Mouse (Mus musculus) layer of hippocampus, postnatal 10 days (tissue): Measurements from ENCODE around the gene Irf6. TPM values are rescaled to one million over a fixed set of nuclear protein-coding genes. Genes with fewer than 3 reads are reported as not detected.
A peak's percentile ranks its signal among the peaks of the same experiment; 100 is the strongest.

Experiments used
- DNase-seq, 2 experiments: peaks; one replicate each; pipeline ENCODE4 v3.0.0; 2021; ENCODE audit warnings: low spot score in 2 of 2
- total RNA-seq, 2 experiments: library from RNA; stranded (reverse); gene quantifications; 2 replicates each; pipeline ENCODE4 v1.2.3; 2021

Irf6 gene
- total RNA-seq, 2 experiments from 2014 or later: 1.0 TPM

DNA sequence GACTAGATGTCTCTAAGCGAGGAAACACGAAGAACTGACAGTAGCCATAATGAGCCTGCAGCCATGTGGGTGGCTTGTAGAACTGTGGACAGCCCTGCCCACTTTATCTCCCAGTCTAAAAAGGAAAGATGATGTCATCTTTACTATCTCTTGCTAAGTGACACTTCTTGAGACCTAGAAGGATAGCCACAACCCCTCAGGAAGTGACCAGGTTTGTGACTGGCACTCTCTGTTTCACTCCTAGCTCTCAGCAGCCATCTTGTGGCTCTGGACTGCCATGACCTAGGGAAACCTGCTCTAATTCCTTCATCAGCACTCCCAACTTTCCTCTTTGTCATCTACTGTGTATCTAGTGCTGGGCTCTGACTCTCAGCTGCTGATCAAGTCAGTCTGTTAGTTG is 45.4 kb downstream of the Irf6 start:
- DNase-seq: no peak

DNA sequence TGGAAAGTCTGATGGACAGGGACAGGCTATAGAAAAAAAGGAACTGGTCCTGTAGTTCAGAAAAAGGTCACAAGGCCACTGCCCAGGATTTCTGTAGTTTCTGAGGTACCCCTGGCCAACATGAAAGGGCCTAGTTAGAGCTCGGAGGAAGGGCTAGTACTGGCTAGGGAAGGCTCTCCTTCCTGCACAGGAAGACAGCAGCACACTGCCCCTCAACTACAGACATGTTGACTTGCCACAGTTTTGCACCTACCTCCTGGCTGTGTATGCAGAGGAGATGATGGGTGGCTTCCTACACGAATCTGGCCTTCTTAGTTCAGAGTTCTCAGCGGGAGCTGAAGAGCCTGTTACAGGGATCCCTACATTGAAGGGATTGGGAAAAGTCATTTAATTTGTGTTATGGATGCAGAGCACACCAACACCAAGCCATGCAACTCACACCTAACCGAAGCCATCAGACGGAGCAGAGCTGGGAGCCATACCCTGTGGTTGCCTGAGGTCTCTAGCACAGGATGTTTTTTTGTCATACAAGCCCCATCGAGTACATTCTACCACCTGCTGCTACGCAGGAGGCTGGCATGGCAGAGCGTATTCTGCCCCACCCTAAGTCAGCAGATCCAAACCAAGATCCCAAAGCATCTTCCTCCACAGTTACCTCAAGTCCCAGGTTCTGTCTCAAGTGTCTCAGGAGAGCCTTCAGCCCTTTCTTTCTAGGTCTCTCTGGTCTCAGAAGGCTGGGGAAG is 47.9 kb downstream of the Irf6 start:
- DNase-seq: no peak

DNA sequence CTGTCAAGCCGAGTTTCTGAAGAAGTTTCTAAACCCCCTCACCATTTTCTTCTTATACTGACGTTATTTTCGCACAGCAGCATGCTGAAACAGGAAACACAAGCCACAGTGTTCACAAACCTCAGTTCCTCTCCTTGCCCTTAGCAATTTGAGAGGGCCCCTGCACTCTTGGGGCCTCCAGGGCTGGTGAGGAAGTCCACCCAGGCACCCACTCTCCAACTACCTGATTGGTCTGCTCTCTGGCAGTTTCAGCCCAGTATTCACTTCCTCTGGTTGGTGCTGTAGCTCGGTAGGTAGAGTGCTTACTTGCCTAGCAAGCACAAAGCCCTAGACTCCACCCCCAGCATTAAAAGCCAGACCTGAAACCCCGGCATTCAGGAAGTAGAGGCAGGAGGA is 48.5 kb downstream of the Irf6 start, which contains the start of gene Traf3ip3:
Gene Traf3ip3 (minus strand): TSS at position 321 of the 396 bp plus-strand sequence.
- DNase-seq: no peak

DNA sequence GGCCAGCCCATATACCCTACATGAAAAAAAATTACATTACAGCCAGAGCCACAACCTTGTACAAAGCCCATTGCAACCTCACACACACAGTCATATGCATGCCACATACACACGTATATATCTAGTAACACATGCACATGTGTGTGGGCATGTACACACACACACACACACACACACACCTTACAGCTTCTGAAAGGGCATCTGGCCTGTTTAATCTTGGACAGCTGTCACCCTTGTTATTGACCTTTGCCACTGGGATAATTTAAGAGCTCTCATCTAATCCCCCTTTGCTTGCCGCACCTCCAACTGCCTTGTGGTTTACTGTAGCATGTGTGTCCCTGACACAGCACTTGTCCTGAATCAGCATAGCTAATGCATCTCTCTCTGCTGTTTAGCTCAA is 50.9 kb downstream of the Irf6 start:
- DNase-seq: no peak

DNA sequence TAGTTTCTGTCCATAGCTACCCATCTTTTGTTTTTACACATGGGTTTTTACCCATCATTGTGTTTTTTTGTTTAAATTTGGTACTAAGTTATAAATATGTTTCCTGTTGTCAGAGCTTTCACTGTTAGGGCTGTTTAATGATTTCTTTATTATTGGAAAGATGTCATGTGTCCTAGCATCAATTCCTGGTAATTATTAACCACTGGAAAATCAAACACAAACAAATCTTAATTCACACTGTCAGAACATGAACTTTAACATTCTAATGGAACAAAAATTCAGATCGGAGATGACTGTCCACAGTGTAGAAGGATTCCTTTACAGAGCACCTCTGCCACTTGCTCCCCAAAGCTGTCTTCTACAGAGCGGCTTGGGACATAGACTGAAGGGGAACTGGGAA is 52.5 kb downstream of the Irf6 start:
- no peak for DNase-seq

DNA sequence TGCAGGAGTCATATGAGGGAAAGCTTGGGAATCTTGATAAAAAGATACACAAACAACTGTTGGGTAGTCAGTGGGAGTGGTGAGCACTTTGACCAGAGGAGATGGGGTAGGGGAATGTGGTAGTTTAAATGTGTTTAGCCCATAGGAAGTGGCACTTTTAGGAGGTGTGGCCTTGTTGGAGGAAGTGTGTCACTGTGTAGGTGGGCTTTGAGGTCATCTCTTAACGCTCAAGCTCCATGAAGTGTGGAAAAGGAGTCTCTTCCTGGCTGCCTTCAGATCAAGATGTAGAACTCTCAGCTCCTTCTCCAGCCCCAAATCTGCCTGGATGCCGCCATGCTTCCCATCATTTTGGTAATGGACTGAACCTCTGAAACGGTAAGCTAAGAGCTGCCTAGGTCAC is 54.6 kb downstream of the Irf6 start, which contains the start of gene Lamb3:
Gene Lamb3 (plus strand): TSS at position 197 of the 400 bp plus-strand sequence.
- no peak for DNase-seq

DNA sequence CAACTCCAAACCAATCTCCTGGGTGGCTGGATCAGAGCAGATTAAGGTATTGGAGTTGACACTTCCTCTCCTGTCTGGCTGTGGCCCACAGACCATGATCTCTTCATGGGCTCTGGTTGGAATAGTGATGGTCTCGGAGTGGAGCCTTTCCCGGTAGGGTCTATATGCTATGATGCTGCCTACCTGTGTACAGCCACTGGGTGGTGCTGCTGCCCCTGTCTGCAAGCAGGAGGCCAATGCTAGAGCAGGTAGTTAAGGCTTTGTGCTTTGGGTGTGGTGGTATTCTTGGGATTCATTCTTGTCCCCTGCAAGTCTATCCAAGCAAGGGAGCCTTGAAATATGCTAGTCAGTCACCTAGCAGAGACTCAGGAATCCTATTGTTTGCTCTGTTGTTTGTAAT is 55.3 kb downstream of the Irf6 start:
- peak; percentile 65 to 75 for DNase-seq

DNA sequence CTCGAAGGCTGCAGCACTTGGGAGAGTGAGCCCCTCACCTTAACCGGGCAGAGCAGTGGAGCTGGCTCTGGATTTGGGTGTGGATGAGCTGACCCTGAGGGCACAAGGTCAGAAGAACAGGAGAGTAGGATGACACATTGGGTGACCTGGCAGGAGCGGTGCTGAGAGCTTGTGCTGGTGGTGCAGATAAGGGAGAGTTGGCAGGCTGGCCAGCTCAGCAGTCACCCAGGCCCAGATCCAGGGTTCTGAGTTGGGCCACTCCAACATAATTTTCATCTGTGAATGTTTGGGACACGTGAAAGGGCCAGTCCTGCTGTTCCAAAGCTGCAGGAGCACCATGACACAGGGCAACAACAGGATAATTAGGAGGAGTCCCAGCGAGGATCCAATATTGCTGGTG is 58.5 kb downstream of the Irf6 start:
- DNase-seq: no peak

DNA sequence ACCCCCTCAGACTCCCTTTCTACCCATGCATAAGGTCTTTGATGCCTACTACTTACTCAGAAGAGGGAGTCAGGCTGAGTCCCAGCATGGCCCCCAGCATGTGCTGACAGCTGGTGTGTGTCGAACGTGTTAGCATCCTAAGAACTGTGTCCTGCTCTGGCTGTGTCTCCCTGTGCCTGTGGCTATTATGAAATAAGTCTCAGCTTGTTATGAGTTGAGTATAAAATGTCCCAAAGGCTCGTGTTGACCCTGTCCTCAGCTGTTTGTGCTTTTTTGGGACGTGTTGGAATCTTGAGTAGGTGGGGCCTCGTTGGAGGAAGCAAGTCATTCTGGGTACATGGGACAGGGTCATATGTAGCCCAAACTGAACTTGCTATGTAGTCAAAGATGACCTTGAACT is 61.1 kb downstream of the Irf6 start:
- no peak for DNase-seq

DNA sequence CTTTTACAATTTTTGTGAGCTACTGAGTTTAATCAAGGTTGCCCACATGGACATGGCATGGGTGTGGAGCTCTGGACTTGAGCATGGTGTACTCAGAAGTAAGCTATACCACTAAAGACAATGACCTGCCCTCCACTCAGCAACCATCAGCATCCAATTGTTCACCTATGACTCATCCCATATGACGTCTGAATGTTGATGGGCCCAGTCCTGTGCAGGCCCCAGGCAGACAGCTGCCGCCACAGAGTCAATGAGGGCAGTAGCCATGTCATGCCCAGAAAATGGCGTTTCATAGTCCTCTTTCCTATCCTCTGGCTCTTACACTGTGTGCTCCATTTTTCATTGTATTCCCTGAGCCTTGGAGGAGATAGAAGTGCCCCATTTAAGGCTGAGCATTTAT is 63.1 kb downstream of the Irf6 start:
- DNase-seq: no peak

DNA sequence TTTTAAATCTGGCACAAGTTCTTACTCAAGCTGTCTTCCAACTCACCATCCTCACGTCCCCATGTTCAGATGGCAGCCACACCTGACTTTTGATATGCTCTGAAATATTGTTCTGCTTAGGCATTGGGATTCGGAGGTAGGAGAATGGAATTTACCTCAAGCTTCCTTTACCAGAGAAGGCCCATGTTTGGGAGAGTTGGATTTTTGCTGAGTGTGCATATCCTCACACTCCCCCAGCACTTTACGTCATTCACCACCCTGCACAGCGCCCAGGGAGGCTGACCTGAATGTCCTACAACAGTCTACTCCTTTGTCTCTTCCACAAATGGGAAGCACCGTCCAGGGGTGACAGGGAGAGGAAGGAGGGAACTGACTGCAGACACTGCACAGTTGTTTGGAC is 67.5 kb downstream of the Irf6 start:
- DNase-seq: no peak

Other genes starting within 250 kb of the Irf6 start
- 10 to 100 TPM; 21.9 to 24.2 TPM for gene Syt14, start 117.3 kb upstream of the Irf6 start, total RNA-seq
- 10 to 100 TPM; 21.1 to 21.5 TPM for gene Diexf, start 22.8 kb upstream of the Irf6 start, total RNA-seq
- 1 to 10 TPM; 6.7 to 7.3 TPM for gene A130010J15Rik, start 14.9 kb downstream of the Irf6 start, total RNA-seq
- 1 to 10 TPM; 2.7 to 3.0 TPM for gene Traf3ip3, start 48.6 kb downstream of the Irf6 start, total RNA-seq
- gene Lamb3, start 54.6 kb downstream of the Irf6 start, total RNA-seq: 1 to 10 TPM; 1.2 to 1.8 TPM
- 10 to 100 TPM; 31.5 to 35.3 TPM for gene Hsd11b1, start 111.0 kb downstream of the Irf6 start, total RNA-seq
- gene G0s2, start 120.1 kb downstream of the Irf6 start, total RNA-seq: 1 to 10 TPM; 6.7 to 9.3 TPM
- gene Camk1g, start 217.2 kb downstream of the Irf6 start, total RNA-seq: 10 to 100 TPM; 39.3 to 40.3 TPM